Mouse (Mus musculus): Measurements from ENCODE around the gene Trak1. TPM values are rescaled to one million over a fixed set of nuclear protein-coding genes. Genes with fewer than 3 reads are reported as not detected.

Trak1 gene
- polyA plus RNA-seq, 1 experiment from 2014 or later: 20.8 TPM

DNA sequence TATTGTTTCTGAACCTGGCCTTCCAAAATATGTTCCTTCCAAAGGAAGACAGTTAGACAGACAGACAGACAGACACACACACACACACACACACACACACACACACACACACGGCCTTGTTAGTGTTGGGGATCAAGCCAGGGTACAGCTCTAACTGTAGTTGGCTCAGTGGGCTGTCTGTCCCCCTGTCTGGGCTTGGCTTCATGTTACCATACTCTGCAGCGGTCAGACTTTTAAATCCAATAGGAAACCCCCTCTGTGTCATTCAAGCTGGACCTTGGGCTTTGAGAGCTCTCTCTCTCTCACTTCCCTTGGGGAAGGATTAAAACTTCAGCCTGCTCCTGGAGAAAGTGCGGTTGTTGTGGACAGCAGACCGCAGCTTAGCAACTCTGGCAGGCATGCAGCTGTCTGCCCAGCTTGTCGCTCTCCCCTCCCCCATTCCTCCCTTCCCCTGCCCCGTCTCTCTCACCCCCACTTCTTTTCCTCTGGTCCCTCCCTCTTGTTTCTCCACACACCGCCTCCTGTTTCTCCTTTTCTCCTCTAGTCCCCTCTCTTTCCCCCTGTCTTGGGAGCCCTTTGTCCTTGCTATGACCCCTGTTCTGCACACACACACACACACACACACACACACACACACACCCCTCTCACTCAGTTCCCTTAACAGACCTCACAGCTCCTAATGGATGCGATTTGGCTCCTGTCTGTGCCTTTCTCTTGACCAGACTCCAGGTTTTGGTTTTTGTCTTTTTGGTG, 34.8 kb downstream of the Trak1 start:
- DNase-seq: peak; percentile 83
- Histone ChIP-seq H3K27me3 (ENCODE audit: insufficient read depth, low read length) (no peaks in the 10 kb centered on the region), H3K4me3 (ENCODE audit: low read depth, low read length) (no peak overlapping the region), H3K9me3 (ENCODE audit: low read depth, low read length) (no peaks in the 10 kb centered on the region), H3K4me1 (ENCODE audit: insufficient read depth) (peaks cover 38% of the 10 kb centered on the region), H3K4me2 (peak overlapping the region; percentile 43), H3K27ac (ENCODE audit: low read depth) (peak overlapping the region; percentile 88), H3K9ac (no peak overlapping the region), H3K36me3 (ENCODE audit: insufficient read depth) (0 out of 2 replicates have a peak, but pooled peaks cover 4% of the 10 kb centered on the region)
- no peak for TF ChIP-seq CTCF (IDR thresholded peaks at IDR 0.05; ENCODE audit: low read depth)
- peak; percentile 81 for ATAC-seq (ENCODE audit: insufficient read depth)
- WGBS: 3% methylated on average over 8 of the region's 8 CpGs

DNA sequence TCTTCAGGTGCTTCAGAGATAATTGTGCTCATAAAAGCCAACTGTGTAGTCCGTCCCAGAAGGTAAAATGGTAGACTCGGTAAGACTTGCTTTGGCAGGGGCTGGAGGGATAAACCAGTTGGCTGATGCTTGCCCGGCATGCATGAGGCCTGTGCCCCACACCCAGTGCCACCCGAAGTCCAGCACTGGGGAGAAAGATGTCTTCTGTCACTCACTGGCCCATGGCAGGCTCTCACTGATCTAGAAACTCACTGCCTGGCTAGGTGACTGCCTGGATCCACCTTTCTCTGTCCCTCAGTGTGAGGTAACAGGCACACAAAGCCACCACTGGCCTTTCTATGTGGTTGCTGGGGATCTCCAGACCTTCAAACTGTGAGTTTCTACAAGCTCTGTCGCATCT, 36.3 kb downstream of the Trak1 start:
- 0 out of 2 replicates have a peak, but pooled peaks cover under 1% of the 10 kb centered on the region for H3K36me3 ChIP-seq (ENCODE audit: insufficient read depth)
- ATAC-seq (ENCODE audit: insufficient read depth) (no peak), DNase-seq (no peak)
- H3K27me3 ChIP-seq (ENCODE audit: insufficient read depth, low read length): no peaks in the 10 kb centered on the region
- H3K9me3 ChIP-seq (ENCODE audit: low read depth, low read length): no peaks in the 10 kb centered on the region
- peak overlapping the region; percentile 68; the same call in 1 of the 2 replicates for H3K27ac ChIP-seq (ENCODE audit: low read depth)
- no peak overlapping the region for H3K4me2 ChIP-seq
- no peak overlapping the region for H3K9ac ChIP-seq
- H3K4me3 ChIP-seq (ENCODE audit: low read depth, low read length): no peak overlapping the region
- 80% methylated on average over 5 of the region's 5 CpGs for WGBS
- H3K4me1 ChIP-seq (ENCODE audit: insufficient read depth): peaks cover 43% of the 10 kb centered on the region
- TF ChIP-seq CTCF (IDR thresholded peaks at IDR 0.05; ENCODE audit: low read depth): no peak

DNA sequence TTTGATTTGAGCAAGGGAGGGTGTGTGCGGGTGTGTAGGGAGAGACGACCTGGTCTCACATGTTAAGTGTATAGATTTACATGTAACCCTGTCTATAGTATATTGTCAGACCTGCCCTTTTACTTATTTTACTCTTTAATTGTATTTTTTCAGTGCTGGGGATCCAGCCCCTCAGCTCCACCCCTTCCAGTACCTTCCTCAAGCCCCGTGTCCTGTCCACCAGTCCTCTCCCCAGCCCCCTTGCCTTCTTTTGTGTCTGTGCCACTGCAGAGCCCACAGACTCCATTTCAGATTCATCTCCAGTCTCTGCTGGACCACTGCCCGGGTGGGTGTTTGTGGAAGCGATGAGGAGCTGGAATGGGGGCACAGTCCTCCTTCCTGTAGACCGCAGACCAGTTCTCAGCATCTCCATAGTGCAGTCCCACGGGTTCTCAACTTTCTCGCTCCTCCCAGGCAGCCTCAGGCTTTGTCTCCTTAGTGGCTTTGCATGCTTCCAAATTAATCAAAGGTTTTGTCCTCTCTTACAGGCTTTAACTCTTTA, 37.1 kb downstream of the Trak1 start:
- H3K27ac ChIP-seq (ENCODE audit: low read depth): peak overlapping the region; percentile 68
- no peak overlapping the region for H3K4me3 ChIP-seq (ENCODE audit: low read depth, low read length)
- no peak overlapping the region for H3K9ac ChIP-seq
- WGBS: 31% methylated on average over 8 of the region's 8 CpGs
- peak; percentile 46 for DNase-seq
- no peaks in the 10 kb centered on the region for H3K27me3 ChIP-seq (ENCODE audit: insufficient read depth, low read length)
- 0 out of 2 replicates have a peak overlapping the region, but pooled peaks have one; percentile 4 for H3K4me2 ChIP-seq
- H3K36me3 ChIP-seq (ENCODE audit: insufficient read depth): no peaks in the 10 kb centered on the region
- TF ChIP-seq CTCF (IDR thresholded peaks at IDR 0.05; ENCODE audit: low read depth): no peak
- no peak for ATAC-seq (ENCODE audit: insufficient read depth)
- H3K9me3 ChIP-seq (ENCODE audit: low read depth, low read length): no peaks in the 10 kb centered on the region
- peaks cover 43% of the 10 kb centered on the region for H3K4me1 ChIP-seq (ENCODE audit: insufficient read depth)

DNA sequence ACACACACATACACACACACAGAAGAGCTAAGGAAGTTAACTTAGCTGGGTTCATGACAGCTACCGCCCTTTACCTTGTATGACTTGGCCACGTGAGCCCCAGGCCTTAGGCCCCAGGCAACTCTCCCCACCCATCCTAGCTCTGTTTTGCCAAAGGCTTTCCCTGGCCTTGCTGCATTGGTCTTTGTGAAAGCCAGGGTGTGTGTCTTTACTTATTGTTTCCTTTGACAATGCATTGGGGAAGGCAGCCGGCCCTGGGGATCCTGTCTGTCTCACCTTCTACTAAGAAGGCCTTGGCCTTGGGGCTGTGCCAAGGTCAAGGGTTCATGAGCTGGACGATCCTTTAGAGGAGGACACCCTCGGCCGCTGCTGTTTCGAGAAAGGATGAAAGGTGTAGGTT, 38.3 kb downstream of the Trak1 start:
- Histone ChIP-seq H3K36me3 (ENCODE audit: insufficient read depth) (no peaks in the 10 kb centered on the region), H3K9ac (no peak overlapping the region), H3K4me2 (no peak overlapping the region), H3K4me1 (ENCODE audit: insufficient read depth) (peaks cover 43% of the 10 kb centered on the region), H3K9me3 (ENCODE audit: low read depth, low read length) (no peaks in the 10 kb centered on the region), H3K27ac (ENCODE audit: low read depth) (peak overlapping the region; percentile 78), H3K4me3 (ENCODE audit: low read depth, low read length) (no peak overlapping the region), H3K27me3 (ENCODE audit: insufficient read depth, low read length) (no peaks in the 10 kb centered on the region)
- DNase-seq: no peak
- WGBS: 30% methylated on average over 7 of the region's 7 CpGs
- no peak for ATAC-seq (ENCODE audit: insufficient read depth)
- no peak for TF ChIP-seq CTCF (IDR thresholded peaks at IDR 0.05; ENCODE audit: low read depth)

DNA sequence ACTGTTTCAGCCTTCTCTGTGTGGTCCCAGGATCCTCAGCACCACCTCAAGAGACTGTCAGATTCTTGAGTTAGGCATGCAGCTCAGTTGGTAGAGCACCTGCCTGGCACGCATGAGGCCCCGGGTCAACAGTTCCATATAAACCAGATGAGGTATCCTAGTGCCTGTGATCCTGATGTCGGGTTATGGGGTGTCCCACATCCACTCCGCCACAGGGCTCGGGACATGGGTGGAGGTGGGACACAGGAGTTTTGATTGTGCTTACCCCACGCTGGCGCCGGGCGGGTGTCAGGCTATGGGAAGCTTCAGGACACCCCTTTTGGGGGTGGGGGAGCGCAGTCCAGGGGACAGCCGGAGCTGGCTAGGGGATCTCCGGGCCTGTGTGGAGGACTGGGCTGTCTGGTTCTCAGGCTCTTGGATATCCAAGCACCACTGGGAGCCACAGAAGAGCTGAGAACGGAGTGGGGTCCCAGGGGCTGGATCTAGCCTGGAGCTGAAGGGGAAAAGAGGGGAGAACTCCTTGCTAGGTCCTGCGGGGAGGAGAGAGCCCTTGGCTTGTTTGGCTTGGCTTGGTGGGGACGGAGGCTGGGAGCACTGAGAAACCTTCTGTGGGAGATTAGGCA, 39.1 kb downstream of the Trak1 start:
- peaks cover 40% of the 10 kb centered on the region for H3K4me1 ChIP-seq (ENCODE audit: insufficient read depth)
- WGBS: 86% methylated on average over 15 of the region's 15 CpGs
- no peak overlapping the region for H3K9ac ChIP-seq
- H3K9me3 ChIP-seq (ENCODE audit: low read depth, low read length): no peaks in the 10 kb centered on the region
- no peak overlapping the region for H3K4me2 ChIP-seq
- no peaks in the 10 kb centered on the region for H3K36me3 ChIP-seq (ENCODE audit: insufficient read depth)
- no peaks in the 10 kb centered on the region for H3K27me3 ChIP-seq (ENCODE audit: insufficient read depth, low read length)
- peak overlapping the region; percentile 78; the same call in 1 of the 2 replicates for H3K27ac ChIP-seq (ENCODE audit: low read depth)
- ATAC-seq (ENCODE audit: insufficient read depth): no peak
- DNase-seq: no peak
- TF ChIP-seq CTCF (IDR thresholded peaks at IDR 0.05; ENCODE audit: low read depth): no peak
- H3K4me3 ChIP-seq (ENCODE audit: low read depth, low read length): no peak overlapping the region

DNA sequence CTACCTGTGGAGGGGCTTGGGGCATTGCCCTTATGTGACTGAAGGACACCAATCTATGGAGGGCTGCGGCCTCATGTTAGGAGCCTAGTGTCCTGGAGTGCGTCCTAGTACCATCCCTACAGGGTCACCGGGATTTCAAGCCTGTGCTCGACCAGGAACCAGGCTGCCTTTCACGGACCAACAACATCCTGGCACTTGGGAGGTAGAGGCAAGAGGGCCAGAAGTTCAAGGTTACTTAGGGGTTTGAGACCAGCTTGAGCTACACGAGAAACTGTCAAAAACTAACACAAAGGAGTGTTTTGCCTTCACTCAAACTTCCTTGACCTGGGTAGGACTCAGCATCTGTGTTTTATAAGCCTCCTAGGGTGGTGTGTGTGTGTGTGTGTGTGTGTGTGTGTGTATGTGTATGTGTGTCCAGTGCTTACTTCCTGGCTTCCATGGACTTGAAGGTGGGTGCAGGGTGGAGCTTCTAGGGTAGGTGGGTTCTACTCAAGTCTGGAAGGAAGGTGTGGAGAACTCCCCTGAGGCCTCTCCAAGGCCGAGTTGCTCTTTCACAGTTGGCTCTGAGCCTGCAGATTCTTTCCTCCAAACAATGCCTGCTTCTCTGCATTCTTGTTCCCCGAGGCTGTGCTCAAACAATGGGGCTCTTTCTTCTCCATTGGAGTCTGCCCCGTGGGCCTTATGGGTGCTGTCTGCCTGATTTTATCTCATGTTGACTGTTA, 40.1 kb downstream of the Trak1 start:
- ATAC-seq (ENCODE audit: insufficient read depth) (peak; percentile 58), DNase-seq (peak; percentile 81)
- H3K4me2 ChIP-seq: no peak overlapping the region
- peak overlapping the region; percentile 78 for H3K27ac ChIP-seq (ENCODE audit: low read depth)
- H3K9ac ChIP-seq: no peak overlapping the region
- peaks cover 32% of the 10 kb centered on the region for H3K4me1 ChIP-seq (ENCODE audit: insufficient read depth)
- H3K36me3 ChIP-seq (ENCODE audit: insufficient read depth): no peaks in the 10 kb centered on the region
- no peak overlapping the region for H3K4me3 ChIP-seq (ENCODE audit: low read depth, low read length)
- 51% methylated on average over 9 of the region's 9 CpGs for WGBS
- H3K27me3 ChIP-seq (ENCODE audit: insufficient read depth, low read length): no peaks in the 10 kb centered on the region
- no peaks in the 10 kb centered on the region for H3K9me3 ChIP-seq (ENCODE audit: low read depth, low read length)
- no peak for TF ChIP-seq CTCF (IDR thresholded peaks at IDR 0.05; ENCODE audit: low read depth)

DNA sequence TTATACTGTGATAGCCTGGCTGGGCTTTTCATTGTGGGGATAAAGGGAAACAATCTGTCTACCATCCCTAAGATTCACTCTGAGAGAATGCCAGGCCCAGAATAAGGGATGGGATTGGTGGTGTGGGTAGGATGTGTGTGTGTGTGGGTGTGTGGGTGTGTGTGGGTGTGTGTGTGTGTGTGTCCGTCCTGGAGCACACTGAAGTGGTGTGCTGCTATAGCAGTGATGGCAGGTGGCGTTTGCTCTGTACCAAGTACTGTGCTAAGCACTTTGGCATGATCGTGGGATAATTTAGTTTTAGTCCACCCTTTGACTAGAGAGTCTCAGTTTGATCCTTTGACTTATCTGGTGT, 40.6 kb downstream of the Trak1 start:
- WGBS: 66% methylated on average over 3 of the region's 3 CpGs
- Histone ChIP-seq H3K4me1 (ENCODE audit: insufficient read depth) (peaks cover 30% of the 10 kb centered on the region), H3K36me3 (ENCODE audit: insufficient read depth) (no peaks in the 10 kb centered on the region), H3K27me3 (ENCODE audit: insufficient read depth, low read length) (no peaks in the 10 kb centered on the region), H3K9me3 (ENCODE audit: low read depth, low read length) (no peaks in the 10 kb centered on the region), H3K9ac (no peak overlapping the region), H3K27ac (ENCODE audit: low read depth) (peak overlapping the region; percentile 78), H3K4me3 (ENCODE audit: low read depth, low read length) (no peak overlapping the region), H3K4me2 (no peak overlapping the region)
- no peak for TF ChIP-seq CTCF (IDR thresholded peaks at IDR 0.05; ENCODE audit: low read depth)
- DNase-seq (no peak), ATAC-seq (ENCODE audit: insufficient read depth) (peak; percentile 36)

Measured in lung, embryonic 14.5 days (tissue).